Comparison of ENCODE assay signal across 8 mouse cellular contexts in the genomic region with DNA sequence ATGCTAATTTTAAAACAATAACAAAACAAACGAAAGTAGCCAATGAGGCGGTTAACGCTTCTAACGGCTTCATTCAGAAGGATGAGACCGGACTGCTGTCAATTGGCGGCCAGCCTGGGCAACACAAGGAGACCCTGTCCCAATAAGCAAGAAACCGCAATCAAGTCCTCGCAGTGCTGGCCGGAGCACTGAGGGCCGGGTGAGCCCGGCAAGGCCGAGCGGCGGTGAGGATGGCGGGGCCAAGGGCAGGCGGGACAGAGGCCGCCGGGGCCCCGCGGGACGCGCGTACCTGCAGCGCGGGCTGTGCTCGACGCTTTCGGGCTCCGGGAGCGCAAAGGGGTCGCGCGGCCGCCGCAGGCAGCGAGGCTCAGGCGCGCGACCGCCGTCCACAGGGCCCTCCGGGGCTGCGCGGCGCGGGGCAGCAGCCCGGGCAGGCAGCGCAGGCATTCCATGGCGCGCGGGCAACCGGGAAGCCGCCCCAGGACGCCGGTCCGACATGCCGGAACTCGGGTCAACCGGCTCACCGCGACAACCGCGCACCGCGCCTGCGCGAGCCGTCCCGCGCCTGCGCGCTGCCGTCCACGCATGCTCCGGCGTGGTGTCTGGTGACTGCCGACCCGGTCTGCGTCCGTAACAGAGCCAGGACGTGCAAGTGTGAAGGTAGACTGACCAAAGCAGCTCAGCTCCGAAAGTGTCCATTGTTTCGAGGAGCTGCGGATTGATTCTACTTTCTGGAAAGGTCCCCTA. TPM values are rescaled to one million over a fixed set of nuclear protein-coding genes. Genes with fewer than 3 reads are reported as not detected.
DNase-seq lines count a peak whose midpoint lies in the region; ATAC-seq lines count a peak whose summit lies in the region.

A gene (minus strand): TSS at position 587 of the 747 bp plus-strand sequence.

- peak within 1 kb of the TSS; percentile 79 for H3K27ac ChIP-seq in hindbrain, embryonic 11.5 days (ENCODE audit: low read depth, low read length)

- H3K9ac ChIP-seq in hindbrain, embryonic 11.5 days (ENCODE audit: low read depth, low read length), result peak within 1 kb of the TSS; percentile 91

- ATAC-seq in hindbrain, embryonic 11.5 days (ENCODE audit: low FRiP score), result peak; percentile 97

- under 1% methylated on average over 70 of the region's 84 CpGs for WGBS in hindbrain, embryonic 11.5 days

- peak within 1 kb of the TSS; percentile 82 for H3K4me2 ChIP-seq in hindbrain, embryonic 11.5 days (replicated peaks; ENCODE audit: low read depth, low read length)

- no peaks in the 10 kb centered on the region for H3K36me3 ChIP-seq in hindbrain, embryonic 11.5 days (ENCODE audit: control insufficient read depth, insufficient read depth, low read length)

- H3K4me1 ChIP-seq in hindbrain, embryonic 11.5 days (replicated peaks; ENCODE audit: control insufficient read depth, insufficient read depth, low read length), result no peaks in the 10 kb centered on the region

- DNase-seq in MN1 (ENCODE audit: low spot score), result peak; percentile 90
- peak; percentile 89 for DNase-seq in cerebellum, adult 9-10 months
- DNase-seq in frontal cortex, adult 2 months (ENCODE audit: extremely low spot score in 1 of 2, low spot score in 1 of 2), result peak; percentile 52 to 88
- peak; percentile 91 for DNase-seq in hindbrain, embryonic 11.5 days (ENCODE audit: low spot score)
- DNase-seq in layer of hippocampus, postnatal 10 days (ENCODE audit: low spot score in 2 of 2), result peak; percentile 81 to 90
- DNase-seq in lung, postnatal 10 days, result peak; percentile 91
- peak; percentile 89 for DNase-seq in ovary, postnatal 36 days (ENCODE audit: low spot score)
- peak; percentile 87 for DNase-seq in thymus, postnatal 25 days

- H3K9me3 ChIP-seq in hindbrain, embryonic 11.5 days (ENCODE audit: control insufficient read depth, low read length), result no peaks in the 10 kb centered on the region

- no peaks in the 10 kb centered on the region for H3K27me3 ChIP-seq in hindbrain, embryonic 11.5 days (ENCODE audit: control insufficient read depth, insufficient read depth, low read length)

- peak within 1 kb of the TSS; percentile 93 for H3K4me3 ChIP-seq in hindbrain, embryonic 11.5 days (ENCODE audit: low read depth, low read length)

RNA-seq across cellular contexts. Expression of the gene that starts here (rescaled TPM):
- polyA plus RNA-seq in frontal cortex, adult 2 months (2012; rRNA removed), result 38.1 and 47.1 TPM in 2 replicates
- 24.4 and 30.8 TPM in 2 replicates for polyA plus RNA-seq in hindbrain, embryonic 11.5 days (2014; fragmentation: Nextera tagmentation; extraction: Ambion mirVana)
- 10 to 100 TPM; 50.1 to 64.5 TPM for total RNA-seq in layer of hippocampus, postnatal 10 days (2021)

Comparison
In these comparisons a context has a peak if more than half of its experiments do, and no peak if none do; other contexts are left out.
1. Peak in every context shown above with its lines: DNase-seq, ATAC-seq, H3K4me3 ChIP-seq and H3K27ac ChIP-seq.